Mouse (Mus musculus): ENCODE data around the gene Osgep. TPM values are rescaled to one million over a fixed set of nuclear protein-coding genes. Genes with fewer than 3 reads are reported as not detected.

Gene Osgep
- polyA plus RNA-seq, 2 experiments, result 137 to 164 TPM

GRCm38 (mm10) chr14:50871284-50871683 is 53.4 kb downstream of the Osgep start:
- Histone ChIP-seq H3K9ac (ENCODE audit: low read depth, low read length, severe bottlenecking) (no peak overlapping the region), H3K9me3 (ENCODE audit: control insufficient read depth, low read length) (no peaks in the 10 kb centered on the region), H3K27me3 (ENCODE audit: control insufficient read depth, insufficient read depth, low read length) (no peaks in the 10 kb centered on the region), H3K4me3 (replicated peaks; ENCODE audit: low read length) (no peak overlapping the region), H3K36me3 (ENCODE audit: control insufficient read depth, insufficient read depth, low read length) (no peaks in the 10 kb centered on the region), H3K27ac (replicated peaks; ENCODE audit: low read depth, low read length) (no peak overlapping the region), H3K4me1 (ENCODE audit: control insufficient read depth, insufficient read depth, low read length) (no peaks in the 10 kb centered on the region), H3K4me2 (replicated peaks; ENCODE audit: low read depth, low read length, severe bottlenecking) (no peak overlapping the region)
- no peak for ATAC-seq (ENCODE audit: low FRiP score, low read depth)
- no peak for TF ChIP-seq POLR2A (IDR thresholded peaks at IDR 0.05; ENCODE audit: borderline replicate concordance, extremely low read depth, insufficient read depth, insufficient read length)
- DNase-seq (ENCODE audit: low spot score), result no peak
- 87% methylated on average over 2 of the region's 2 CpGs for WGBS

DNA sequence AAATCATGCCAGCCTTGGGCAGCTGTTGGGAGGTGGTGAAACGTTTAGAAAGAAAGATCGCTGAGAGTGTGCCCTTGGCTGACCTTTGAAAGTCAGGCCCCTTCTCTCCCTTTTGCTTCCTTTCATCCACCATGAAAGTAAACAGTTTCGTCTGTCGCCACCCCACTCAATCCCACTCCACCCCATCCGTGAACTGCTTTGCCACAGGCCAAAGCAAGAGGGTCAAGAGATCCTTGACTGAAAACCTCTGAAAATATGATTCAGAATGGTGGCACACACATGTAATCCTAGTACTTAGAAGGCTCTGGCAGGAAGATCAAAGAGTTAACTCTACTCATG is 53.9 kb downstream of the Osgep start:
- DNase-seq (ENCODE audit: low spot score), result no peak
- H3K4me1 ChIP-seq (ENCODE audit: control insufficient read depth, insufficient read depth, low read length), result no peaks in the 10 kb centered on the region
- no peaks in the 10 kb centered on the region for H3K36me3 ChIP-seq (ENCODE audit: control insufficient read depth, insufficient read depth, low read length)
- ATAC-seq (ENCODE audit: low FRiP score, low read depth), result 0 out of 2 replicates have a peak, but pooled peaks have one; percentile 28
- peak overlapping the region; percentile 57 for H3K4me3 ChIP-seq (replicated peaks; ENCODE audit: low read length)
- H3K4me2 ChIP-seq (replicated peaks; ENCODE audit: low read depth, low read length, severe bottlenecking), result peak overlapping the region; percentile 56
- 0 out of 2 replicates have a peak overlapping the region, but pooled peaks have one; percentile 13 for H3K27ac ChIP-seq (replicated peaks; ENCODE audit: low read depth, low read length)
- peak overlapping the region; percentile 65 for H3K9ac ChIP-seq (ENCODE audit: low read depth, low read length, severe bottlenecking)
- no peak for TF ChIP-seq POLR2A (IDR thresholded peaks at IDR 0.05; ENCODE audit: borderline replicate concordance, extremely low read depth, insufficient read depth, insufficient read length)
- no peaks in the 10 kb centered on the region for H3K27me3 ChIP-seq (ENCODE audit: control insufficient read depth, insufficient read depth, low read length)
- no peaks in the 10 kb centered on the region for H3K9me3 ChIP-seq (ENCODE audit: control insufficient read depth, low read length)
- WGBS, result 16% methylated on average over 5 of the region's 5 CpGs

DNA sequence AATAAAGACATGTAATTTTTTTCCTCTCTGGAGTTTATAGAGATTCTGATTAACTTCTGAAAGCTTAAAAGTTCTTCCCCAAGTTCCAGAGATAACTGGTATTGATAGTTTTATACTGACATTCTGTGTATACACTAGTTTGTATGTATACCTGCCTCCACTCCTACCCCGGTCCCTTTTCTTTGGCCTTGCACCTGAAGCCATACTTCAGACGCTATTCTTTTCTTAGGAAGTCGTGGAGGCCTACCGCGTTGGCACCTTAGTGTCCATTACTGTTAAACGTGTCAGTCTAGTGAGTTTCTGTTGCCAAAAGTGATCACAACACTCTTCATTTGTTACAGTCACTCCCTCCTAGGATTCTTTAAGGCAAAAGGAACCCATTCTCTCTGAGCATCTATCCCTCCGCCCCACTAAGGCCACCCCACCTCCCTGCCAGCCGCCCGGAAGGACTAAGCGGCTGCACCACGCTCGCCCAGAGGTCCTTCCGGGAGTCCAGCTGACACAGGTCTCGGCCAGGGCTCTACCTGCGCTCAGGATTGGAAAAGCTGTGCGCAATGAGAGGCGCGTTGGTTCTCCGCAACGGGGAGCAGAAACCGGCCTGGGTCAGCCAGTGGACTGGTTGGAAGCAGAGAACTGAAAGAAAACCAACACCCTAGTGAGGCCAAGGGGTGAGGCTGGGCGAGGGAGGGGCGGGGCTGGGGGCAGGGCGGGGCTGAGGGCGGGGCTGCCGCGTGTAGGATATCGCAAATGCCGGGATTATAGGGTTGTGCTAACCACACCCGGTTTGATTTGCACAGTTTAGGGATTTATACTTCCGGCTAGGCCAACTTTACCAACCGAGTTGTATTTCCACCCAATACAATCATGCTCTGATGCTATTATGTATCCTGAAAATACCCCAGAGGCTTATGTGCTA is 54.5 kb downstream of the Osgep start, which contains the start of gene Tep1:
TSS of gene Tep1 (minus strand) at position 672 of the 916 bp plus-strand sequence.
- Histone ChIP-seq H3K4me3 (replicated peaks; ENCODE audit: low read length) (peak within 1 kb of the TSS; percentile 57), H3K27me3 (ENCODE audit: control insufficient read depth, insufficient read depth, low read length) (no peaks in the 10 kb centered on the region), H3K36me3 (ENCODE audit: control insufficient read depth, insufficient read depth, low read length) (no peaks in the 10 kb centered on the region), H3K4me2 (replicated peaks; ENCODE audit: low read depth, low read length, severe bottlenecking) (peak within 1 kb of the TSS; percentile 56), H3K27ac (replicated peaks; ENCODE audit: low read depth, low read length) (peak within 1 kb of the TSS; percentile 65; the same call in 1 of the 2 replicates), H3K4me1 (ENCODE audit: control insufficient read depth, insufficient read depth, low read length) (no peaks in the 10 kb centered on the region), H3K9ac (ENCODE audit: low read depth, low read length, severe bottlenecking) (peak within 1 kb of the TSS; percentile 65), H3K9me3 (ENCODE audit: control insufficient read depth, low read length) (no peaks in the 10 kb centered on the region)
- DNase-seq (ENCODE audit: low spot score) (peak; percentile 60), ATAC-seq (ENCODE audit: low FRiP score, low read depth) (peak; percentile 90)
- peak; percentile 36; the same call in 1 of the 2 replicates for TF ChIP-seq POLR2A (IDR thresholded peaks at IDR 0.05; ENCODE audit: borderline replicate concordance, extremely low read depth, insufficient read depth, insufficient read length)
- 8% methylated on average over 32 of the region's 32 CpGs for WGBS

DNA sequence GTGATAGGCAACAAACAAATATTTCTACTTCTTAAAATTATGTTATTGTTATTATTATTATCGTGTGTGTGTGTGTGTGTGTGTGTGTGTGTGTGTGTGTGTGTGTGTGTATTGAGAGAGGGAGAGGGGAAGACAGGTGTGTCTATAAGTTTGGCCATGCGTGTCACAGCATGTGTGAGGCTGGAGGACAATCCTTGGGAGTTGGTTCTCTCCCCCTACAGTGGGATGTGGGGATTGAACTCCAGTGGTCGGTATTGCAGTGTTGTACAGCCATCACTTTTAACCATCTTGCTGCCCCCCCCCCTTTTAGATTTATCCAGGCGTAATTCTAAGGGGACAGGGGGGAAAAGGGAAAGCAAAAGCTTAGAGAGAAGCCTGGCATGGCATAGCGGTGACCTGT is 56.0 kb downstream of the Osgep start:
- WGBS, result 87% methylated on average over 5 of the region's 5 CpGs
- ATAC-seq (ENCODE audit: low FRiP score, low read depth), result no peak
- no peak for TF ChIP-seq POLR2A (IDR thresholded peaks at IDR 0.05; ENCODE audit: borderline replicate concordance, extremely low read depth, insufficient read depth, insufficient read length)

DNA sequence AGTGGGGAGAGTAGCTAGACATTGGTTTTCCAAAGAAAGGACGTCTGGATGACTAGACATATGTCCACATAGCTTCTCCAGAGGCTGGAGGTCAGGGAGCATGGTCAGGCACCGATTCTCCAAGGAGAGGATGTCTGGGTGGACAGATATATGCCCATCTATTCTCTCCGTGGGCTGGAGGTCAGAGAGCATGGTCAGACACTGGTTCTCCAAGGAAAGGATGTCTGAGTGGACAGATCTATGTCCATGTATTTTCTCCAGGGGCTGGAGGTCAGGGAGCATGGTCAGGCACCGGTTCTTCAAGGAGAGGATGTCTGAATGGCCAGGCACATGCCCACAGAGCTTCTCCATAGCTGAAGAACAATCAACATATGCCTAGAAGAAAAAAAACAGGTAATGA is 56.5 kb downstream of the Osgep start:
- Histone ChIP-seq H3K4me2 (replicated peaks; ENCODE audit: low read depth, low read length, severe bottlenecking) (no peak overlapping the region), H3K36me3 (ENCODE audit: control insufficient read depth, insufficient read depth, low read length) (no peaks in the 10 kb centered on the region), H3K4me1 (ENCODE audit: control insufficient read depth, insufficient read depth, low read length) (no peaks in the 10 kb centered on the region), H3K27me3 (ENCODE audit: control insufficient read depth, insufficient read depth, low read length) (no peaks in the 10 kb centered on the region), H3K9me3 (ENCODE audit: control insufficient read depth, low read length) (no peaks in the 10 kb centered on the region), H3K4me3 (replicated peaks; ENCODE audit: low read length) (no peak overlapping the region), H3K9ac (ENCODE audit: low read depth, low read length, severe bottlenecking) (no peak overlapping the region), H3K27ac (replicated peaks; ENCODE audit: low read depth, low read length) (no peak overlapping the region)
- WGBS, result 73% methylated on average over 4 of the region's 4 CpGs
- ATAC-seq (ENCODE audit: low FRiP score, low read depth), result no peak
- TF ChIP-seq POLR2A (IDR thresholded peaks at IDR 0.05; ENCODE audit: borderline replicate concordance, extremely low read depth, insufficient read depth, insufficient read length), result no peak
- DNase-seq (ENCODE audit: low spot score), result no peak

More for the DNA sequence above, 56.0 kb downstream of the Osgep start:
- DNase-seq (ENCODE audit: low spot score), result no peak
- H3K27ac ChIP-seq (replicated peaks; ENCODE audit: low read depth, low read length), result no peak overlapping the region
- no peaks in the 10 kb centered on the region for H3K9me3 ChIP-seq (ENCODE audit: control insufficient read depth, low read length)
- no peaks in the 10 kb centered on the region for H3K27me3 ChIP-seq (ENCODE audit: control insufficient read depth, insufficient read depth, low read length)
- H3K4me2 ChIP-seq (replicated peaks; ENCODE audit: low read depth, low read length, severe bottlenecking), result no peak overlapping the region
- no peaks in the 10 kb centered on the region for H3K36me3 ChIP-seq (ENCODE audit: control insufficient read depth, insufficient read depth, low read length)
- H3K9ac ChIP-seq (ENCODE audit: low read depth, low read length, severe bottlenecking), result no peak overlapping the region
- H3K4me1 ChIP-seq (ENCODE audit: control insufficient read depth, insufficient read depth, low read length), result no peaks in the 10 kb centered on the region
- no peak overlapping the region for H3K4me3 ChIP-seq (replicated peaks; ENCODE audit: low read length)
